In the genomic region with DNA sequence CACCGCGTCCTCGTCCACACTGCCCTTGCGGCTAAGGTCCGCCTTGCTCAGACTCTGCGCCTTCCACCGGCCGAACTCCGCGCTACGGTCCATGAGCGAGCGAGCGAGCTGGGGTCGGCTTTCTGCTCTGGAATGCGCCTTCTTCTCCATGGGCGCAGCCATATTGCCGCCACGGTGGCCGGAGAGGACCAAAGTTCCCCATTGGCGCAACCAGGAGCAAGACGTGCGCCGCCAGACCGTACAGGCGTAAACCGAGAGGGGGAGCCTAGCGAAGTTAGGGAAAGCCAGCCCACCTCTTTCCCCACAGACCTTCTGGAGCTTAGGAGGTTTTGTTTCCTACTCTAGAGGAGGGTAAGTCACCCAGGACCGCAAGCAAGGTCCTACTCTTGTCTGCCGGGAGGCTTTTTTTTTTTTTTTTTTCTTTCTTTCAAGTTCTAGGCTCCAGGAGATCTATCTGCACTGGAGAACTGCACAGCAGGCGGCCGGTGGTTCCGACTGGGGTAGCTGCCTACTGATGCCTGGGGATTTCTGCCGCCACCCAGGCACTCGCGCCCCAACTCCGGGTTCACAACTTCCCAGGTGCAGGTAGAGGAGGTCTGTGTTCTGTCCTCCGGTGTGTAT, we compare ENCODE assay signal across 8 mouse cellular contexts. TPM values are rescaled to one million over a fixed set of nuclear protein-coding genes. Genes with fewer than 3 reads are reported as not detected.
A peak's percentile ranks its signal among the peaks of the same experiment; 100 is the strongest.
DNase-seq lines count a peak whose midpoint lies in the region; ATAC-seq and TF ChIP-seq lines count a peak whose summit lies in the region.

A gene (minus strand): TSS at position 171 of the 621 bp plus-strand sequence.

- ATAC-seq in embryonic facial prominence, embryonic 14.5 days (ENCODE audit: low read depth), result peak; percentile 98
- peak; percentile 96 for ATAC-seq in limb, embryonic 13.5 days (ENCODE audit: low FRiP score, low read depth)
- peak; percentile 96 for ATAC-seq in midbrain, embryonic 16.5 days

- no peak for TF ChIP-seq POLR2A in heart, adult 2 months (IDR thresholded peaks at IDR 0.05; ENCODE audit: insufficient read depth, low read depth, low read length)

- H3K4me3 ChIP-seq in embryonic facial prominence, embryonic 14.5 days (ENCODE audit: low read depth, low read length), result peak within 1 kb of the TSS; percentile 88
- H3K4me3 ChIP-seq in heart, adult 2 months, result peak within 1 kb of the TSS; percentile 97
- peak within 1 kb of the TSS; percentile 84 for H3K4me3 ChIP-seq in limb, embryonic 13.5 days
- peak within 1 kb of the TSS; percentile 83 for H3K4me3 ChIP-seq in midbrain, embryonic 16.5 days (ENCODE audit: low read depth, low read length)

- WGBS in embryonic facial prominence, embryonic 14.5 days, result under 1% methylated on average over 37 of the region's 38 CpGs
- WGBS in heart, adult 2 months, result under 1% methylated on average over 38 of the region's 38 CpGs
- under 1% methylated on average over 38 of the region's 38 CpGs for WGBS in limb, embryonic 13.5 days
- WGBS in midbrain, embryonic 16.5 days, result under 1% methylated on average over 38 of the region's 38 CpGs

- 0 out of 2 replicates have a peak, but pooled peaks have one; percentile 18 for TF ChIP-seq EP300 in heart, adult 2 months (IDR thresholded peaks at IDR 0.05; ENCODE audit: insufficient read depth, low read depth, low read length)

- no peaks in the 10 kb centered on the region for H3K79me2 ChIP-seq in heart, adult 2 months (replicated peaks; ENCODE audit: control insufficient read depth, insufficient read depth, low read length)

- no peaks in the 10 kb centered on the region for H3K9me3 ChIP-seq in embryonic facial prominence, embryonic 14.5 days (ENCODE audit: control insufficient read depth, low read length)
- H3K9me3 ChIP-seq in limb, embryonic 13.5 days, result no peaks in the 10 kb centered on the region
- no peaks in the 10 kb centered on the region for H3K9me3 ChIP-seq in midbrain, embryonic 16.5 days (replicated peaks; ENCODE audit: control insufficient read depth, low read length, poor library complexity, severe bottlenecking)

- intact Hi-C loops in heart, adult 2 months (cut with DNase I), result loop anchor here (2.0 kb wide), 1 partner anchor 496 kb away; a partner anchor contains a TSS

- DNase-seq in 3T3-L1 (ENCODE audit: low read depth, low spot score), result peak; percentile 95
- DNase-seq in adrenal gland, postnatal 4 days (ENCODE audit: low spot score in 2 of 2), result peak; percentile 94
- peak; percentile 98 for DNase-seq in embryonic facial prominence, embryonic 14.5 days (ENCODE audit: low spot score)
- DNase-seq in heart, adult 2 months, result peak; percentile 96 to 99
- DNase-seq in kidney, adult 8-10 months, result peak; percentile 94 to 97
- peak; percentile 91 to 94 for DNase-seq in spleen, postnatal 10 days (ENCODE audit: low spot score in 2 of 2)

- peak within 1 kb of the TSS; percentile 89 for H3K9ac ChIP-seq in embryonic facial prominence, embryonic 14.5 days (ENCODE audit: low read depth, low read length)
- H3K9ac ChIP-seq in heart, adult 2 months (ENCODE audit: low read depth, low read length), result peak within 1 kb of the TSS; percentile 87
- peak within 1 kb of the TSS; percentile 88 for H3K9ac ChIP-seq in limb, embryonic 13.5 days
- H3K9ac ChIP-seq in midbrain, embryonic 16.5 days (ENCODE audit: low read depth, low read length), result peak within 1 kb of the TSS; percentile 84

- H3K36me3 ChIP-seq in embryonic facial prominence, embryonic 14.5 days (ENCODE audit: control insufficient read depth, insufficient read depth, low read length), result peaks cover 27% of the 10 kb centered on the region; the same call in 1 of the 2 replicates
- H3K36me3 ChIP-seq in heart, adult 2 months (ENCODE audit: control insufficient read depth, insufficient read depth, low read length), result no peaks in the 10 kb centered on the region
- peaks cover 24% of the 10 kb centered on the region for H3K36me3 ChIP-seq in limb, embryonic 13.5 days
- no peaks in the 10 kb centered on the region; the same call in 1 of the 2 replicates for H3K36me3 ChIP-seq in midbrain, embryonic 16.5 days (ENCODE audit: control insufficient read depth, insufficient read depth, low read length)

- peak within 1 kb of the TSS; percentile 96 for H3K27ac ChIP-seq in embryonic facial prominence, embryonic 14.5 days (replicated peaks; ENCODE audit: low read depth, low read length)
- H3K27ac ChIP-seq in heart, adult 2 months, result peak within 1 kb of the TSS; percentile 91
- peak within 1 kb of the TSS; percentile 96 for H3K27ac ChIP-seq in limb, embryonic 13.5 days
- peak within 1 kb of the TSS; percentile 96 for H3K27ac ChIP-seq in midbrain, embryonic 16.5 days (ENCODE audit: low read length)

- TF ChIP-seq CTCF in heart, adult 2 months (IDR thresholded peaks at IDR 0.05), result peak; percentile 52

- peak within 1 kb of the TSS; percentile 78 for H3K4me2 ChIP-seq in embryonic facial prominence, embryonic 14.5 days (ENCODE audit: low read depth, low read length)
- peak within 1 kb of the TSS; percentile 73 for H3K4me2 ChIP-seq in limb, embryonic 13.5 days (replicated peaks)
- peak within 1 kb of the TSS; percentile 89 for H3K4me2 ChIP-seq in midbrain, embryonic 16.5 days (ENCODE audit: low read length)

- H3K4me1 ChIP-seq in embryonic facial prominence, embryonic 14.5 days (ENCODE audit: control insufficient read depth, insufficient read depth, low read length), result peaks cover 7% of the 10 kb centered on the region
- peaks cover 1% of the 10 kb centered on the region; the same call in 1 of the 2 replicates for H3K4me1 ChIP-seq in heart, adult 2 months (ENCODE audit: control insufficient read depth, insufficient read depth, low read length)
- H3K4me1 ChIP-seq in limb, embryonic 13.5 days, result peaks cover 11% of the 10 kb centered on the region
- peaks cover 10% of the 10 kb centered on the region for H3K4me1 ChIP-seq in midbrain, embryonic 16.5 days (ENCODE audit: control insufficient read depth, insufficient read depth, low read length)

- H3K27me3 ChIP-seq in embryonic facial prominence, embryonic 14.5 days (replicated peaks; ENCODE audit: control insufficient read depth, insufficient read depth, low read length), result no peaks in the 10 kb centered on the region
- no peaks in the 10 kb centered on the region for H3K27me3 ChIP-seq in heart, adult 2 months (ENCODE audit: control insufficient read depth, insufficient read depth, low read length)
- H3K27me3 ChIP-seq in limb, embryonic 13.5 days, result no peaks in the 10 kb centered on the region
- no peaks in the 10 kb centered on the region for H3K27me3 ChIP-seq in midbrain, embryonic 16.5 days (ENCODE audit: control insufficient read depth, insufficient read depth, low read depth, low read length)

RNA-seq across cellular contexts. Expression of the gene that starts here (rescaled TPM):
- 1 to 10 TPM; 6.5 to 7.6 TPM for total RNA-seq in adrenal gland, postnatal 4 days (2021)
- 13.4 and 16.0 TPM in 2 replicates for polyA plus RNA-seq in embryonic facial prominence, embryonic 14.5 days (2014; fragmentation: Nextera tagmentation; extraction: Ambion mirVana)
- 1 to 10 TPM; 5.6 to 6.8 TPM for total RNA-seq in heart, adult 2 months (2021)
- 6.5 and 8.2 TPM in 2 replicates for polyA plus RNA-seq in heart, adult 2 months (2012; rRNA removed)
- 15.9 and 21.8 TPM in 2 replicates for polyA plus RNA-seq in limb, embryonic 13.5 days (2015; fragmentation: Nextera tagmentation; extraction: Ambion mirVana)
- polyA plus RNA-seq in midbrain, embryonic 16.5 days (2015; fragmentation: Nextera tagmentation; extraction: Ambion mirVana), result 12.1 and 13.4 TPM in 2 replicates

Comparison
In these comparisons a context has a peak if more than half of its experiments do, and no peak if none do; other contexts are left out.
1. Peak in every context shown above with its lines: DNase-seq, ATAC-seq, H3K4me3 ChIP-seq and H3K27ac ChIP-seq.